Mouse (Mus musculus): Measurements from ENCODE around the gene Col9a1. TPM values are rescaled to one million over a fixed set of nuclear protein-coding genes. Genes with fewer than 3 reads are reported as not detected.

The Col9a1 gene
- polyA plus RNA-seq, 1 experiment from 2014 or later, result 3.0 TPM

DNA sequence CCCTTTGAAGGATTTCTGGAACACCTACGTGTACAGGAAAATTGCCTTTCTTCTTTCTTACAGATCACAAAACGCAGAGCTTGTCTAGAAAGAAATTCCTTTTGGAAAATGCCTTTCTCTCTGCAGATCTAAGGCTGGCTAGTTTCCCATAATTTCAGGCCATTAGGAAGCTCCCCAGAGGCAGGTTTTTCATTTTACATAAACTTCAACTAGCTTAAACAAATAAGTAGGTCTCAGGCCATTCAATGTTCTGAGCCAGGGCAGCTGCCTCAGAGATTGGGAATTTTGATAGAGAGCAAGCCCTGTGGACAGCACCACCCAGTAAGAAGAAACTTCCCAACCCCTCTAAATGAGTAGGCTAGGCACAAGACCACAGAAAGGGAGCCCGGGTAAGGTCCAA, 1.6 kb upstream of the Col9a1 start:
- WGBS, result 80% methylated on average over 3 of the region's 3 CpGs

DNA sequence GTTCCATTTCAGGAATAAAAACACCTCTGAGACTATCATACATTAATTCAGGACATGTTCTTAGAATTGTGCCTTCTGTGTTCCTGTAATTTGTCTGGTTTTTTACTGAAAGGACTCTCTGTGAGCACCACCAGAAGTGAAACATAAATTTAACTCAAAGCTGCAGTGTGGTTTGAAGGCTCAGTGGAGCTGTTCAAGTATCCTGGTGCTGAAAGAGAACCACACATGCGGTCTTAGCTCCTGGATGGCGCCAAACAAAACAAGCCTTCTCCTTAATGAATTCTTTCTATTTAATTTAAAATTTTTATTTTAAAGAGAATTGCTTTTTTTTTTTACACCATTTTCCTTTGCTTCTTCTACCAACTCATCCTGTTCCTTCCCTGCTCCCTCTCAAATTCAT, 2.4 kb downstream of the Col9a1 start:
- Histone ChIP-seq H3K36me3 (no peaks in the 10 kb centered on the region), H3K27ac (replicated peaks) (no peak overlapping the region), H3K4me1 (replicated peaks) (no peaks in the 10 kb centered on the region), H3K4me3 (no peak overlapping the region), H3K9ac (no peak overlapping the region), H3K27me3 (no peaks in the 10 kb centered on the region), H3K9me3 (no peaks in the 10 kb centered on the region), H3K4me2 (no peak overlapping the region)
- WGBS, result 88% methylated on average over 2 of the region's 2 CpGs
- ATAC-seq (ENCODE audit: low FRiP score, low read depth), result no peak

More for the DNA sequence above, 1.6 kb upstream of the Col9a1 start:
- ATAC-seq (ENCODE audit: low FRiP score, low read depth), result no peak
- H3K27me3 ChIP-seq, result no peaks in the 10 kb centered on the region
- H3K9ac ChIP-seq, result no peak overlapping the region
- H3K9me3 ChIP-seq, result no peaks in the 10 kb centered on the region
- 0 out of 2 replicates have a peak, but pooled peaks cover 3% of the 10 kb centered on the region for H3K4me1 ChIP-seq (replicated peaks)
- H3K4me2 ChIP-seq, result no peak overlapping the region
- no peaks in the 10 kb centered on the region for H3K36me3 ChIP-seq
- H3K4me3 ChIP-seq, result no peak overlapping the region
- H3K27ac ChIP-seq (replicated peaks), result no peak overlapping the region

DNA sequence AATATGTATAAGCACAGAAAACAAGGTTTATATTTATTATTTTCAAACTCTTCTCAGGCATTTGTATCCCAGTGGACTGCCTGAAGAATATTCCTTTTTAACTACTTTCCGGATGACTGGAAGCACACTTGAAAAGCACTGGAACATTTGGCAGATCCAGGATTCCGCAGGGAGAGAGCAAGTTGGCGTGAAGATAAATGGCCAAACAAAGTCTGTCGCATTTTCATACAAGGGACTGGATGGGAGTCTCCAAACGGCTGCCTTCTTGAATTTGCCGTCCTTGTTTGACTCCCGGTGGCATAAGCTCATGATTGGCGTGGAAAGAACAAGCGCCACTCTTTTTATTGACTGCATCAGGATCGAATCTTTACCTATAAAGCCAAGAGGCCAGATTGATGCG, 7.6 kb downstream of the Col9a1 start:
- WGBS, result 67% methylated on average over 11 of the region's 11 CpGs
- ATAC-seq (ENCODE audit: low FRiP score, low read depth), result no peak

DNA sequence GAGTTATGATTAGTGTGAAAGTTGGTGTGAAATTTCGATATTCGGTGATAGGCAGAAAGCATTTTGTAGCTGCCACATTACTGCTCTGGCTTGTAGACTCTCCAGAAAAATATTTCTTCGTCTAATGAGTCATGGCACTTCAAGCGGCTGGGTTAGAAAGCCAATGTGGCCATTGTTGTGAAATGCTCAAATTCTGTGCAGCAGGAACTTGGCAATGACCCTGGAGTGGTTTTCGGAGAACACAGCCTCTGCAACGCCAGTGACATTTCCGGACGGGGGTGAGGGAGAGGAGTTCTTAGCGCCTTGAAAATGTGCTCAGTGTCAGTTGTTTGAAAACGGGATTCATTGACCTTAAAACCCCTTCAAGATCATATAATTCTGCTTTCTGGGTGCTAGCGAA, 9.6 kb downstream of the Col9a1 start:
- no peak overlapping the region for H3K4me2 ChIP-seq
- no peak overlapping the region for H3K27ac ChIP-seq (replicated peaks)
- H3K27me3 ChIP-seq, result no peaks in the 10 kb centered on the region
- no peak overlapping the region for H3K9ac ChIP-seq
- no peaks in the 10 kb centered on the region for H3K4me1 ChIP-seq (replicated peaks)
- no peak for ATAC-seq (ENCODE audit: low FRiP score, low read depth)
- H3K36me3 ChIP-seq, result no peaks in the 10 kb centered on the region
- WGBS, result 76% methylated on average over 11 of the region's 11 CpGs
- H3K4me3 ChIP-seq, result no peak overlapping the region
- no peaks in the 10 kb centered on the region for H3K9me3 ChIP-seq

More for the DNA sequence above, 7.6 kb downstream of the Col9a1 start:
- H3K4me1 ChIP-seq (replicated peaks), result no peaks in the 10 kb centered on the region
- no peaks in the 10 kb centered on the region for H3K27me3 ChIP-seq
- H3K27ac ChIP-seq (replicated peaks), result no peak overlapping the region
- H3K36me3 ChIP-seq, result no peaks in the 10 kb centered on the region
- no peak overlapping the region for H3K9ac ChIP-seq
- no peak overlapping the region for H3K4me2 ChIP-seq
- H3K4me3 ChIP-seq, result no peak overlapping the region
- H3K9me3 ChIP-seq, result no peaks in the 10 kb centered on the region

DNA sequence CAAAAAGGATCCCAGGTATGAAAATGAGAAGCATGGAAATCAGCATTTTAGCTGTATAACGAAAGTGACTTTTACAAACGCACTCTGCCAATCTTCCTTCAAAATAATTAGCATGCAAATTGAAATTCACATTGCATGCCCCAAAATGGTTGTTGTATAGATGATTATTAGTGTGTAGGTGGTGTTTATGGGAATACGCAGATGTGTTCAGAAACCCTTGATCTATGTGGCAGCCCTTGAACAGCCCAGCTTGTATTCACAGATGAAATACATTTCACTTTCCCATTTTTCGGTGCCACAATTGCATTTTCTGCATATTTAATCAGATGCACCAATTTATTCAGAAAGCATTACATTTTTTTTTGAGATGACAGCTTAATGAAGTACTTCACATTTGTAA, 14.3 kb downstream of the Col9a1 start:
- H3K27me3 ChIP-seq, result no peaks in the 10 kb centered on the region
- no peaks in the 10 kb centered on the region for H3K4me1 ChIP-seq (replicated peaks)
- H3K4me2 ChIP-seq, result no peak overlapping the region
- H3K27ac ChIP-seq (replicated peaks), result no peak overlapping the region
- no peak overlapping the region for H3K4me3 ChIP-seq
- H3K9ac ChIP-seq, result no peak overlapping the region
- no peaks in the 10 kb centered on the region for H3K36me3 ChIP-seq
- no peaks in the 10 kb centered on the region for H3K9me3 ChIP-seq
- ATAC-seq (ENCODE audit: low FRiP score, low read depth), result no peak
- 69% methylated on average over 4 of the region's 4 CpGs for WGBS

DNA sequence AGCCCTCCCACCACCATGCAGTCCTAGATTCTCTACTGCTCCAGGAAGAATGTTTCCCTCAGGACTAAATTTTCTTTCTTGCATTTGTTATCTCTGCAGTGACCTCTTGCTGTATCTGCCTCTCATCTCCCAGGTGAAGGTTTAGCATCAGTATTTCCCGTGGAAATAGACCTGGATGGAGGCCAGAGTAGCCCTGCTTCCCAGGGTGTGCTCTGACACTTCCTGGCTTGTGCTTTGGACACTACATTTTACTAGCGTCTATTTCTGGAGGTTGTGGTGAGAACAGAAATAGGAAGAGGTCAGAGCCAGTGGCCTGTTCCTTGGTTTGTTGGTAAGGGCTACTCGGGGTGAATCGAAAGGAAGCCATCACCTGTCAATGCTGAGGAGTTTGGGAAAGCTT, 16.7 kb downstream of the Col9a1 start:
- no peak for ATAC-seq (ENCODE audit: low FRiP score, low read depth)
- H3K27ac ChIP-seq (replicated peaks), result no peak overlapping the region
- WGBS, result 63% methylated on average over 4 of the region's 4 CpGs
- no peak overlapping the region for H3K9ac ChIP-seq
- H3K4me1 ChIP-seq (replicated peaks), result no peaks in the 10 kb centered on the region
- no peak overlapping the region for H3K4me3 ChIP-seq
- no peaks in the 10 kb centered on the region for H3K27me3 ChIP-seq
- no peak overlapping the region for H3K4me2 ChIP-seq
- H3K9me3 ChIP-seq, result no peaks in the 10 kb centered on the region
- no peaks in the 10 kb centered on the region for H3K36me3 ChIP-seq

DNA sequence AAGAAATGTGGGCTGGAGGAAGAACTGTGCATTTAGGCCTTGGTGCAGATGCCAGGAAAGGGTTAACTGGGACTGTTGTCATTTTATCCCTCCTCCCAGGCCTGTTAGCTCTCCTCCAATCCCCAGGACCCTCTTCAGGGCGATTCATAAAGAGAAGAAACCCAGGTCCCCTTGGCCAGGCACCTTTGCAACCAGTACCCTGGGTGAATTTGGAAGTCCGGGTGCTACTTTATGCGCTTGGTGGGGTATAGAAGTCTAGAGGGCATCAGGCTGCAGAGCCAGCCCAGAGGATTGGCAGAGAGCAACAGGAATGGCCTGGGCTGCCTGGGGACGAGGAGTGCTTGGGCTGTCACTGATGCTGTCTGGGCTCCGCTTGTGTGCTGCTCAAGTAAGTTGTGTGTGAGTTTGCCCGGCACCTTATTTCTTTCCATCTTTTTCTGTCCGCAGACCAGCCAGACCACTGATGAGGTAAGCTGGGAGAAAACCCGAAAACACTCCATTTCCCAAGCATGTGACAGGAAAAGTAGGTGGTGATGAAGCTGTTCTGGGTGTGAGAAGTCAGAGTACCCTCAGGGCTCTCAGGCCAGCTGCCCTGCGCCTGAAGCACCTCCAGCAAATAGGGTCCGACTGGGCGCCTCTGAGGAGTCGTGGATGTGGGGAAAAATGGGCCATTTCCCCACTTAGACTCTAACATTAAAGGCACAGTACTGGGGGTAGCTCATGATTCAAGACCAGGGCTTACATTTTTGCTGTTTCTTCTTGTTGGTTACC, 17.8 kb downstream of the Col9a1 start:
- Histone ChIP-seq H3K4me1 (replicated peaks) (no peaks in the 10 kb centered on the region), H3K9me3 (no peaks in the 10 kb centered on the region), H3K36me3 (no peaks in the 10 kb centered on the region), H3K9ac (no peak overlapping the region), H3K4me3 (no peak overlapping the region), H3K27me3 (no peaks in the 10 kb centered on the region), H3K27ac (replicated peaks) (no peak overlapping the region), H3K4me2 (no peak overlapping the region)
- no peak for ATAC-seq (ENCODE audit: low FRiP score, low read depth)
- 55% methylated on average over 12 of the region's 12 CpGs for WGBS

DNA sequence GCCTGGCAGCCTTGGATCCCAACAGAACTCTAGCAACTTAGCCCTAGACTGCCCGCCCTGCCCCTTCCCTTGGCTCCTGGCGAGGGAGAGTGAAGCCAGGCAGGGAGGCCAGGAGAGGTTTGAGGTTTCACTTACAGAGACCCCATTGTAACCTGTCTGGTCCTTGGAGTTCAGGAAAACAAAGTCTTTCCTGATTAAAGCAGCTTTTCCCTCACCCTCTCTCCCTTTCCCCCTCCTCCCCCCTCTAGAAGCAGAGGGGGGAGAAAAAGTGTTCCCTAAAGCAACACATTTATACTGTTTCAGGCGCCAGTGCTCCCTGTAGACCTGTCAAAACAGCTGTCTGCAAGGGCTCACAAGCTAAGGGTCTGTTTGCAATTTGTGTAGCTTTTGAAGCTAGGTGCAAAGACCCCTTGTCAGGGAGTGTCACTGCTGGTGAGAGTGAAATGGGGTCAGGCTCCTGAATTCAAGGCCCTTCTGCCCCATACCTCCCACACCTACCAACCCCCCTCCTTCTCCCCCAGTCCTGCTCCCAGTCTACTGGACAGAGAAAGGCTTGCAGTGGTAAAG, 18.6 kb downstream of the Col9a1 start:
- no peak overlapping the region for H3K4me3 ChIP-seq
- no peak overlapping the region for H3K27ac ChIP-seq (replicated peaks)
- H3K36me3 ChIP-seq, result no peaks in the 10 kb centered on the region
- 48% methylated on average over 3 of the region's 3 CpGs for WGBS
- H3K4me2 ChIP-seq, result no peak overlapping the region
- H3K9ac ChIP-seq, result no peak overlapping the region
- no peaks in the 10 kb centered on the region for H3K9me3 ChIP-seq
- H3K4me1 ChIP-seq (replicated peaks), result no peaks in the 10 kb centered on the region
- ATAC-seq (ENCODE audit: low FRiP score, low read depth), result no peak; the same call in 1 of the 2 replicates
- no peaks in the 10 kb centered on the region for H3K27me3 ChIP-seq

DNA sequence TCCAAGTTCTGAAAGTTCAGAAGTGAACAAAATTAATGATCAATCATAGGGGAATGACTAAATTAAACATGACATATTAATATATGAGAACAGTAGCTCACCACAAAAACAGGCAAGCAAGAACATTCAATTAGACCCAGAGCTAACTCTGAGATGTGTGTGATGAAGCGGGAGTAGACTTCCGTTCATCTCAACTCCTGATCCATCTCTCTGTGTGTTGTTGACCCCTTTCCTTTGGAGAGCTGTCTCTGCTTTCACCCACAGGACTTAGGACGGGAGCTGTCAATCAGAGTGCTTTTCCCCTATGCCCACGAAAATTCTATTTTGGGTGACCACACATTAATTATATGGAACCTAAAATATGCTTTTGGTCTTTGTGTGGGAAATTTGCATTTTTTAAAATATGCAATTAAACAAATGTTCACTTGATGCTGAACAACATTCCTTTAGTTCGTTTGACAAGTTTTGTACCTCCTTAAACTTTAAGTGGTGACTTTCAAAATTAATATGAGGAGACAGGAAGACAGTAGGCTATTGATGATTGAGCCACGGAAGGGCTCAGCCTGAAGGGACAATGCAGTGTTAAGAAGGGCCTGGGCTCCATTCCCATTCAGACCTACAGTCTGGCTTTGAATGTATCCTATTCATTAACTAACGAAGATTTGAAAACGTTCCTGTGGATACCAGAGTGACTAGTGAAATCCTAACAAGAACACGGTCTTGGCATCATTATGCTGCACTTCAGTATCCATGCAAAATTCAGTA, 34.4 kb downstream of the Col9a1 start:
- ATAC-seq (ENCODE audit: low FRiP score, low read depth), result no peak
- H3K36me3 ChIP-seq, result no peaks in the 10 kb centered on the region
- H3K27ac ChIP-seq (replicated peaks), result no peak overlapping the region
- H3K9me3 ChIP-seq, result no peaks in the 10 kb centered on the region
- H3K4me3 ChIP-seq, result no peak overlapping the region
- no peak overlapping the region for H3K4me2 ChIP-seq
- H3K27me3 ChIP-seq, result no peaks in the 10 kb centered on the region
- H3K9ac ChIP-seq, result no peak overlapping the region
- H3K4me1 ChIP-seq (replicated peaks), result no peaks in the 10 kb centered on the region
- 70% methylated on average over 9 of the region's 9 CpGs for WGBS

DNA sequence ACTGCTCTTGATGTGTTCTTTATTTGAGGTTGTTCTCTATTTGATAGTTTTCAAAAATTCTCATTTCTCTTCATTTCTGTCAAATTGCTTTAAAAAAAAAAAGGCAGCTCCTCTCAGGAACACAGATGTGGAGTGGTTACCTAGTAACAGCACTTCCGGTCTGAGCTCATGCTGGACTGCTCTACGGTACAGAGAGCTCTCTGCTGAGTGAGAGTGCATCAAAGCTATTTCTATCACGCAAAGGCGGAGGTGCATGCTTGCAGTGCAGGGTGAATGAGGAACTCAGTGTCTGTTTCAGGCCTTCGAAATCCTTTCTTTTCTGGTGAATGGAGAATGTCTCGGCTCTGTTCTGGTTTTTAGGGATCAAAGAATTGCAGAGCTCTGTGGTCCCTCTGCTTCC, 41.6 kb downstream of the Col9a1 start:
- no peak overlapping the region for H3K9ac ChIP-seq
- peak; percentile 83; the same call in 1 of the 2 replicates for ATAC-seq (ENCODE audit: low FRiP score, low read depth)
- 0 out of 2 replicates have a peak overlapping the region, but pooled peaks have one; percentile 9 for H3K27ac ChIP-seq (replicated peaks)
- no peaks in the 10 kb centered on the region for H3K36me3 ChIP-seq
- 26% methylated on average over 6 of the region's 6 CpGs for WGBS
- H3K4me1 ChIP-seq (replicated peaks), result peaks cover 5% of the 10 kb centered on the region
- no peaks in the 10 kb centered on the region for H3K9me3 ChIP-seq
- H3K4me2 ChIP-seq, result 0 out of 2 replicates have a peak overlapping the region, but pooled peaks have one; percentile 13
- no peaks in the 10 kb centered on the region for H3K27me3 ChIP-seq
- H3K4me3 ChIP-seq, result no peak overlapping the region

DNA sequence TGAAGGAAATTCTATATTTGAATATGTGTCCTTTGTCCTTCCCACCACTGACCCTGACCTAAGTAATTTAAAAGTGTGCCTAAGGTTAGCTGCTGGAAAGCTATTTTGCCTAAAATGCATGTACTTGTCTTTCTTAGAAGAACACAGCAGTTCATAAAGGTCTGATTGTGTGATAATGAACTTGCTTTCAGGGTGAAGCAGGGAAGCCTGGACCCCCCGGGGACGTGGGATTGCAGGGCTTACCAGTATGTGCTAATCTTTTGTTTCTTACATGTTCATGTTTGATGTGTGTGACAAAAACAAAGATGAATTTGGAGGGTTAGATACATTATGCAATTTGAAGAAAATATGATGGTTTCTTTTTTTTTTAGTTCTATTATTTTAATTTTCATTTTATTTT, 44.8 kb downstream of the Col9a1 start:
- Histone ChIP-seq H3K4me2 (no peak overlapping the region), H3K36me3 (no peaks in the 10 kb centered on the region), H3K27me3 (no peaks in the 10 kb centered on the region), H3K4me1 (replicated peaks) (peaks cover 9% of the 10 kb centered on the region), H3K4me3 (no peak overlapping the region), H3K9me3 (no peaks in the 10 kb centered on the region), H3K27ac (replicated peaks) (no peak overlapping the region), H3K9ac (no peak overlapping the region)
- ATAC-seq (ENCODE audit: low FRiP score, low read depth), result no peak
- WGBS, result 79% methylated on average over 2 of the region's 2 CpGs

DNA sequence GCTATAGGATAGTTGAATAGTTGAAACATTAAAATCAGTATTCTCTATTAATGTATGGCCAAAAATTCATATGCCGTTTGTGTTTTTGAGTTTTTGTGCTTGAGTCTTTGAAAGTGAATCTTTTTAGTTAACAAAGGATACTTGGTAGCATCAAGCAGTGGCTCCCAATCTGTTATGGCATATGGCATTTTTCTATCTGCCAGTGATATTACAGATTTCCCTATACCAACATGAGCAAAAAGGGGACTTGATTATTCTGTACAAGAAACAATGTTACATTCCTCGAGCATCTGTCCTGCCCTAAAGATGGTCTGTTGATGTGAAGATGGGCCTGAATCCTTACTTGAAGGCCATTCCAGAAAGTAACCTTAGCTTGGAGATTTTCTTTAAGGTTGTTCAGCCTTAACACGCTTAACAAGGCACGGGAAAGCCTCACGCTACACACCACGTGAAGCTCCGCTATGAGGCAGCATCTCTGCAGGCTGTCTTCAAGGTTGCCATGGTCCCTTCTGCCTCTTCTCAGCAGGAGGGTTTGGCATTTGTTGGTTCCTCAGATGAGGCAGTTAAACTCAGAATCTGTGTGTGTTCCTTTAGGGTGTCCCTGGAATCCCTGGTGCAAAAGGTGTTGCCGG, 45.7 kb downstream of the Col9a1 start:
- no peaks in the 10 kb centered on the region for H3K27me3 ChIP-seq
- no peaks in the 10 kb centered on the region for H3K9me3 ChIP-seq
- no peaks in the 10 kb centered on the region for H3K36me3 ChIP-seq
- H3K4me1 ChIP-seq (replicated peaks), result peaks cover 9% of the 10 kb centered on the region
- H3K27ac ChIP-seq (replicated peaks), result no peak overlapping the region; the same call in 1 of the 2 replicates
- WGBS, result 65% methylated on average over 8 of the region's 8 CpGs
- H3K4me2 ChIP-seq, result no peak overlapping the region
- H3K4me3 ChIP-seq, result no peak overlapping the region
- ATAC-seq (ENCODE audit: low FRiP score, low read depth), result no peak
- H3K9ac ChIP-seq, result no peak overlapping the region
